Mouse (Mus musculus) MEL (cell line): ENCODE measurements around the gene Gm17657.

Experiments used
- CTCF ChIP-seq, 3 experiments: IDR thresholded peaks in 2 of 3; conservative IDR thresholded peaks in 1 of 3; 2 replicates each; pipeline ENCODE4 v1.5.1; 2011 to 2012; ENCODE audit warnings: low read length in 3 of 3, low read depth in 2 of 3, mild to moderate bottlenecking in 2 of 3, improper control_type of control experiment in 1 of 3, inconsistent platforms in 1 of 3, mixed read lengths in 1 of 3, moderate library complexity in 1 of 3; ENCODE audit not compliant: control insufficient read depth in 1 of 3, insufficient read depth in 1 of 3, poor library complexity in 1 of 3, severe bottlenecking in 1 of 3
- EP300 ChIP-seq, 2 experiments: IDR thresholded peaks; 2 replicates each; pipeline ENCODE4 v1.6.1; 2011; ENCODE audit warnings: improper control_type of control experiment in 2 of 2, low read length in 2 of 2, low read depth in 1 of 2, mild to moderate bottlenecking in 1 of 2
- HCFC1 ChIP-seq: IDR thresholded peaks from 2 replicates; pipeline ENCODE4 v1.6.1; 2012; ENCODE audit warnings: low read depth, mild to moderate bottlenecking, inconsistent platforms, low read length, improper control_type of control experiment, moderate library complexity
- MAX ChIP-seq: IDR thresholded peaks from 2 replicates; pipeline ENCODE4 v1.6.1; 2011; ENCODE audit warnings: low read length, improper control_type of control experiment
- MAZ ChIP-seq: IDR thresholded peaks from 2 replicates; pipeline ENCODE4 v1.6.1; 2012; ENCODE audit warnings: low read depth, mild to moderate bottlenecking, inconsistent platforms, low read length, improper control_type of control experiment
- MEF2A ChIP-seq: IDR thresholded peaks from 2 replicates; pipeline ENCODE4 v1.6.1; 2014; ENCODE audit warnings: low read depth, mild to moderate bottlenecking, inconsistent platforms, low read length, improper control_type of control experiment; ENCODE audit not compliant: poor library complexity, insufficient replicate concordance, severe bottlenecking; ENCODE audit errors: extremely low read depth
- NELFE ChIP-seq: IDR thresholded peaks from 2 replicates; pipeline ENCODE4 v1.6.1; 2011; ENCODE audit warnings: low read depth, low read length, improper control_type of control experiment
- NRF1 ChIP-seq: IDR thresholded peaks from 2 replicates; pipeline ENCODE4 v1.6.1; 2014; ENCODE audit warnings: low read depth, mild to moderate bottlenecking, inconsistent platforms, low read length, improper control_type of control experiment, moderate library complexity; ENCODE audit not compliant: poor library complexity, insufficient read depth, severe bottlenecking
- POLR2A ChIP-seq, 2 experiments: IDR thresholded peaks; 2 replicates each; pipeline ENCODE4 v1.6.1; 2011 to 2012; ENCODE audit warnings: low read length in 2 of 2, mild to moderate bottlenecking in 2 of 2, control low read depth in 1 of 2, improper control_type of control experiment in 1 of 2, low read depth in 1 of 2, moderate library complexity in 1 of 2; ENCODE audit not compliant: control insufficient read depth in 1 of 2, insufficient read depth in 1 of 2, poor library complexity in 1 of 2
- POLR2AphosphoS5 ChIP-seq: IDR thresholded peaks from 2 replicates; pipeline ENCODE4 v1.6.1; 2012; ENCODE audit warnings: low read depth, borderline replicate concordance, mild to moderate bottlenecking, inconsistent platforms, low read length, moderate library complexity, mixed read lengths
- USF2 ChIP-seq, 2 experiments: IDR thresholded peaks; 2 replicates each; pipeline ENCODE4 v1.6.1; 2011 to 2012; ENCODE audit warnings: improper control_type of control experiment in 2 of 2, low read length in 2 of 2, borderline replicate concordance in 1 of 2, inconsistent platforms in 1 of 2, low read depth in 1 of 2, mild to moderate bottlenecking in 1 of 2; ENCODE audit not compliant: insufficient read depth in 1 of 2
- ZNF384 ChIP-seq: IDR thresholded peaks from 2 replicates; pipeline ENCODE4 v1.6.1; 2012; ENCODE audit warnings: low read depth, mild to moderate bottlenecking, inconsistent platforms, low read length, improper control_type of control experiment

DNA sequence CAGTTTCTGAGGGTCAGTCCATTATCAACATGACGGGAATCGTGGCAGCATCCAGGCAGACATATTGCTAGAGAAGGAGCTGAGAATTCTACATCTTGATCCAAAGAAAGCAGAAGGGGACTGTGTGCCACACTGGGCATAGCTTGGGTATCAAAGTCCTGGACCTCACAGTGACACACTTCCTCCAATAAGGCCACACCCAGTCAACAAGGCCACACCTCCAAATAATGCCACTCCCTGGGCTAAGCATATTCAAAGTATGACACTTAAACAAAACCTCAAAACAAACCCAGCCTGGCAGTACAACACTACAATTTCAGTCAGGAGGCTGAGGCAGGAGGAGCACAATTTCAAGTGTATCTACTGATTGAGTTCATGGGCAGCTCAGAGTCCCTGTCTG, 66.2 kb downstream of the Gm17657 start:
- TF ChIP-seq MAZ (no peak), NELFE (no peak), MEF2A (no peak), MAX (no peak), CTCF (IDR thresholded peaks at IDR 0.05 in 2 of 3, conservative IDR thresholded peaks at IDR 0.05 in 1 of 3; ENCODE audit: control insufficient read depth in 1 of 3, insufficient read depth in 1 of 3, low read depth in 2 of 3, low read length in 3 of 3, poor library complexity in 1 of 3, severe bottlenecking in 1 of 3) (no peak), ZNF384 (no peak), HCFC1 (no peak), POLR2A (IDR thresholded peaks at IDR 0.05; ENCODE audit: control insufficient read depth in 1 of 2, insufficient read depth in 1 of 2, low read depth in 1 of 2, low read length in 2 of 2, poor library complexity in 1 of 2) (no peak), EP300 (IDR thresholded peaks at IDR 0.05; ENCODE audit: low read depth in 1 of 2, low read length in 2 of 2) (no peak), NRF1 (no peak), POLR2AphosphoS5 (no peak), USF2 (IDR thresholded peaks at IDR 0.05; ENCODE audit: borderline replicate concordance in 1 of 2, insufficient read depth in 1 of 2, low read depth in 1 of 2, low read length in 2 of 2) (no peak)
